7 mouse cellular contexts compared by ENCODE assay signal in the genomic region with DNA sequence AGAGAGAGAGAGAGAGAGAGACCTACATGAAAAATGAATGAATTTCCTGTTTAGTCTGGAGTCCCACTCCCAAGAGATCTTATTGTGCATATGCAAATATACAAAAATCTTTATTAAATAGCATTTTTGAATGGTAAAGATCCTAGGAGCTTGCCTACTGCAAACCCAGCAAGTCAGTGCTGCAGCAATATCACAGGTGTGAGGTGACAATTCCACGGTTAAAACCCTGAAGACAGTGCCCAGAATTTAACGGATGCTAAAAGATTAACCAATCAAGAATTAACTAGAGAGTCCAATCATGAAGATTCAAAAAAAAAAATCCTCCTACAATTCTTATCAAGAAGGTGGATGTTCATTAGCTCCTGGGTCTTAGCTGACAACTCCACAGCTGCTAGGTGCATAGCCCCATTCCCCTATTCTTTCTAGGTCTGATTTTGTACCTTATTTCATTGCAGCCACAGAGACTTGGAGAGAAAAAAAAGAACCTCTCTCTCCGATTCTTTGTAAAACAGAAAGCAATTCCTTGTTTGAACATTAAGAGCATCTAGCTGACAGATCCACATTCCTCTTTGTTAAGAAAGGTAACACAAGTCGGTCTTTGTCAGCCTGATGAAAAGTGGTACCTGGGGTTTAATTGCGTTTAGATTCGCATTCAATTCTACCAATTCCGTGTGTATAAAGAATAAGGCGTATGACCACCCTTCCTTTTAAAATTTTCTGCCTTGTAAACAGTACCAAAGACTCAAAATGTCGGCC. TPM values are rescaled to one million over a fixed set of nuclear protein-coding genes. Genes with fewer than 3 reads are reported as not detected.
A peak's percentile ranks its signal among the peaks of the same experiment; 100 is the strongest.
DNase-seq lines count a peak whose midpoint lies in the region; ATAC-seq and TF ChIP-seq lines count a peak whose summit lies in the region.

No protein-coding gene starts in this region.

- no peaks in the 10 kb centered on the region for H3K9me3 ChIP-seq in lung, embryonic 15.5 days
- H3K9me3 ChIP-seq in forebrain, embryonic 13.5 days (replicated peaks) = no peaks in the 10 kb centered on the region
- no peaks in the 10 kb centered on the region for H3K9me3 ChIP-seq in limb, embryonic 14.5 days (ENCODE audit: control insufficient read depth, low read length)
- H3K9me3 ChIP-seq in stomach, embryonic 15.5 days = no peaks in the 10 kb centered on the region

- no peaks in the 10 kb centered on the region for H3K27me3 ChIP-seq in lung, embryonic 15.5 days
- H3K27me3 ChIP-seq in forebrain, embryonic 13.5 days = no peaks in the 10 kb centered on the region
- H3K27me3 ChIP-seq in limb, embryonic 14.5 days (ENCODE audit: control insufficient read depth, insufficient read depth, low read length) = no peaks in the 10 kb centered on the region
- no peaks in the 10 kb centered on the region for H3K27me3 ChIP-seq in stomach, embryonic 15.5 days (replicated peaks)

- 0 out of 2 replicates have a peak, but pooled peaks cover 2% of the 10 kb centered on the region for H3K4me1 ChIP-seq in lung, embryonic 15.5 days
- H3K4me1 ChIP-seq in forebrain, embryonic 13.5 days = no peaks in the 10 kb centered on the region
- H3K4me1 ChIP-seq in limb, embryonic 14.5 days (ENCODE audit: control insufficient read depth, insufficient read depth, low read length) = 0 out of 2 replicates have a peak, but pooled peaks cover 3% of the 10 kb centered on the region
- H3K4me1 ChIP-seq in stomach, embryonic 15.5 days = no peaks in the 10 kb centered on the region

- TF ChIP-seq POLR2A in limb, embryonic 14.5 days (IDR thresholded peaks at IDR 0.05; ENCODE audit: borderline replicate concordance, extremely low read depth, insufficient read depth, insufficient read length) = no peak

- H3K4me3 ChIP-seq in lung, embryonic 15.5 days = peak overlapping the region; percentile 55
- H3K4me3 ChIP-seq in forebrain, embryonic 13.5 days = peak overlapping the region; percentile 66
- H3K4me3 ChIP-seq in limb, embryonic 14.5 days (replicated peaks; ENCODE audit: low read length) = peak overlapping the region; percentile 58
- peak overlapping the region; percentile 56 for H3K4me3 ChIP-seq in stomach, embryonic 15.5 days (replicated peaks)

- peak overlapping the region; percentile 75 for H3K4me2 ChIP-seq in lung, embryonic 15.5 days
- peak overlapping the region; percentile 69 for H3K4me2 ChIP-seq in forebrain, embryonic 13.5 days
- H3K4me2 ChIP-seq in limb, embryonic 14.5 days (replicated peaks; ENCODE audit: low read depth, low read length, severe bottlenecking) = peak overlapping the region; percentile 79
- H3K4me2 ChIP-seq in stomach, embryonic 15.5 days = peak overlapping the region; percentile 79

- 26% methylated on average over 9 of the region's 9 CpGs for WGBS in lung, embryonic 15.5 days
- WGBS in forebrain, embryonic 13.5 days = 20% methylated on average over 9 of the region's 9 CpGs
- WGBS in limb, embryonic 14.5 days = 34% methylated on average over 9 of the region's 9 CpGs
- WGBS in stomach, embryonic 15.5 days = 28% methylated on average over 9 of the region's 9 CpGs

- H3K9ac ChIP-seq in lung, embryonic 15.5 days = peak overlapping the region; percentile 52
- peak overlapping the region; percentile 84 for H3K9ac ChIP-seq in forebrain, embryonic 13.5 days
- H3K9ac ChIP-seq in limb, embryonic 14.5 days (ENCODE audit: low read depth, low read length, severe bottlenecking) = peak overlapping the region; percentile 67; the same call in 1 of the 2 replicates
- peak overlapping the region; percentile 23; the same call in 1 of the 2 replicates for H3K9ac ChIP-seq in stomach, embryonic 15.5 days

- H3K27ac ChIP-seq in lung, embryonic 15.5 days = 0 out of 2 replicates have a peak overlapping the region, but pooled peaks have one; percentile 78
- H3K27ac ChIP-seq in forebrain, embryonic 13.5 days = peak overlapping the region; percentile 92
- peak overlapping the region; percentile 72; the same call in 1 of the 2 replicates for H3K27ac ChIP-seq in limb, embryonic 14.5 days (replicated peaks; ENCODE audit: low read depth, low read length)
- H3K27ac ChIP-seq in stomach, embryonic 15.5 days = peak overlapping the region; percentile 73; the same call in 1 of the 2 replicates

- ATAC-seq in lung, embryonic 15.5 days (ENCODE audit: borderline replicate concordance, extremely low read depth, low FRiP score, low TSS enrichment) = no peak
- ATAC-seq in forebrain, embryonic 13.5 days = no peak
- ATAC-seq in limb, embryonic 14.5 days (ENCODE audit: low FRiP score, low read depth) = no peak
- no peak for ATAC-seq in stomach, embryonic 15.5 days (ENCODE audit: insufficient read depth, low FRiP score, low read depth)

- no peaks in the 10 kb centered on the region for H3K36me3 ChIP-seq in lung, embryonic 15.5 days
- H3K36me3 ChIP-seq in forebrain, embryonic 13.5 days (ENCODE audit: poor library complexity, severe bottlenecking) = 0 out of 2 replicates have a peak, but pooled peaks cover 3% of the 10 kb centered on the region
- H3K36me3 ChIP-seq in limb, embryonic 14.5 days (ENCODE audit: control insufficient read depth, insufficient read depth, low read length) = no peaks in the 10 kb centered on the region
- no peaks in the 10 kb centered on the region for H3K36me3 ChIP-seq in stomach, embryonic 15.5 days

- DNase-seq in lung, adult 18-20 months = no peak
- DNase-seq in limb, embryonic 14.5 days (ENCODE audit: low spot score) = no peak
- DNase-seq in layer of hippocampus, postnatal 14 days (ENCODE audit: low spot score in 2 of 2) = no peak
- no peak for DNase-seq in right cerebral cortex, adult 18-20 months

RNA-seq across cellular contexts. Expression of a gene that starts 1.0 kb away (rescaled TPM):
- 68.5 and 73.7 TPM in 2 replicates for polyA plus RNA-seq in lung, embryonic 15.5 days (2015; fragmentation: Nextera tagmentation; extraction: Ambion mirVana)
- 102 and 126 TPM in 2 replicates for polyA plus RNA-seq in forebrain, embryonic 13.5 days (2015; fragmentation: Nextera tagmentation; extraction: Ambion mirVana)
- polyA plus RNA-seq in limb, embryonic 14.5 days (2012; rRNA removed) = 27.4 and 30.2 TPM in 2 replicates
- 27.7 and 33.8 TPM in 2 replicates for polyA plus RNA-seq in limb, embryonic 14.5 days (2014; fragmentation: Nextera tagmentation; extraction: Ambion mirVana)
- 37.3 and 38.1 TPM in 2 replicates for polyA plus RNA-seq in stomach, embryonic 15.5 days (2015; fragmentation: Nextera tagmentation; extraction: Ambion mirVana)
- total RNA-seq in layer of hippocampus, postnatal 14 days (2021) = 100 to 1,000 TPM; 113 to 117 TPM

Comparison
In these comparisons a context has a peak if more than half of its experiments do, and no peak if none do; other contexts are left out.
1. H3K9ac ChIP-seq: peak in every context shown above with its lines; median percentile 84 in forebrain, embryonic 13.5 days; 67 in limb, embryonic 14.5 days; 52 in lung, embryonic 15.5 days; 23 in stomach, embryonic 15.5 days.